Mouse (Mus musculus): ENCODE measurements around the gene Pik3r3.
A peak's percentile ranks its signal among the peaks of the same experiment; 100 is the strongest.
"Not testable (repeated sequence)": the region's sequence is repeated elsewhere in the genome, so short reads cannot be mapped to it uniquely, and the experiment has no call there.

Pik3r3 gene

GRCm38 (mm10) chr4:116221140-116221851, at the start of gene Pik3r3:
Pik3r3 (plus strand) TSS chr4:116221618.
- peak; percentile 95 for DNase-seq (ENCODE audit: low spot score)

- DNase-seq (ENCODE audit: low spot score): no peak
These were observed 48.3 kb upstream of the Pik3r3 start, which contains the start of the genes 1700042G07Rik and Gm49337 for GRCm38 (mm10) chr4:116173072-116173471. 1700042G07Rik (plus strand) TSS chr4:116173372. Gm49337 (plus strand) TSS chr4:116173384.

GRCm38 (mm10) chr4:116173752-116174151, 47.7 kb upstream of the Pik3r3 start:
- no peak for DNase-seq (ENCODE audit: low spot score)

GRCm38 (mm10) chr4:116174466-116175116, 46.8 kb upstream of the Pik3r3 start:
- DNase-seq (ENCODE audit: low spot score): peak; percentile 66

- DNase-seq (ENCODE audit: low spot score): no peak
These were observed 46.3 kb upstream of the Pik3r3 start for GRCm38 (mm10) chr4:116175136-116175535.

- DNase-seq (ENCODE audit: low spot score): peak; percentile 68
These were observed 45.5 kb upstream of the Pik3r3 start for GRCm38 (mm10) chr4:116175711-116176542.

- peak; percentile 73 for DNase-seq (ENCODE audit: low spot score)
These were observed 44.9 kb upstream of the Pik3r3 start for GRCm38 (mm10) chr4:116176543-116176988.

GRCm38 (mm10) chr4:116177140-116177539, 44.3 kb upstream of the Pik3r3 start:
- DNase-seq (ENCODE audit: low spot score): peak; percentile 71

GRCm38 (mm10) chr4:116182079-116182478, 39.3 kb upstream of the Pik3r3 start:
- no peak for DNase-seq (ENCODE audit: low spot score)

GRCm38 (mm10) chr4:116182745-116183144, 38.7 kb upstream of the Pik3r3 start:
- DNase-seq (ENCODE audit: low spot score): no peak

- DNase-seq (ENCODE audit: low spot score): no peak
These were observed 36.3 kb upstream of the Pik3r3 start for GRCm38 (mm10) chr4:116185083-116185482.

- peak; percentile 9 for DNase-seq (ENCODE audit: low spot score)
These were observed 29.1 kb upstream of the Pik3r3 start for GRCm38 (mm10) chr4:116192286-116192835.

- peak; percentile 11 for DNase-seq (ENCODE audit: low spot score)
These were observed 27.6 kb upstream of the Pik3r3 start for GRCm38 (mm10) chr4:116193583-116194383.

GRCm38 (mm10) chr4:116198422-116198821, 23.0 kb upstream of the Pik3r3 start:
- DNase-seq (ENCODE audit: low spot score): no peak

- DNase-seq (ENCODE audit: low spot score): no peak
These were observed 17.0 kb upstream of the Pik3r3 start for GRCm38 (mm10) chr4:116204422-116204821.

- no peak for DNase-seq (ENCODE audit: low spot score)
These were observed 14.9 kb upstream of the Pik3r3 start for GRCm38 (mm10) chr4:116206531-116206930.

GRCm38 (mm10) chr4:116208891-116209290, 12.5 kb upstream of the Pik3r3 start:
- no peak for DNase-seq (ENCODE audit: low spot score)

GRCm38 (mm10) chr4:116215895-116216605, 5.4 kb upstream of the Pik3r3 start:
- DNase-seq (ENCODE audit: low spot score): no peak

GRCm38 (mm10) chr4:116217046-116217445, 4.4 kb upstream of the Pik3r3 start:
- peak; percentile 53 for DNase-seq (ENCODE audit: low spot score)

- not testable (repeated sequence) for DNase-seq (ENCODE audit: low spot score)
These were observed 3.8 kb upstream of the Pik3r3 start for GRCm38 (mm10) chr4:116217661-116218060.

- DNase-seq (ENCODE audit: low spot score): no peak
These were observed 2.4 kb upstream of the Pik3r3 start for GRCm38 (mm10) chr4:116219056-116219455.
